Mouse (Mus musculus) olfactory bulb, adult 2 months (tissue): Measurements from ENCODE around the gene 1520401A03Rik. TPM values are rescaled to one million over a fixed set of nuclear protein-coding genes. Genes with fewer than 3 reads are reported as not detected.

Experiments
- H3K27ac ChIP-seq: fragments of 200-500 bp; 2 replicates; pipeline ENCODE4 v1.5.1; 2012; ENCODE audit warnings: low read depth, low read length; ENCODE audit not compliant: insufficient read depth
- H3K4me1 ChIP-seq: fragments of 200-500 bp; 2 replicates; pipeline ENCODE4 v1.6.1; 2012; ENCODE audit warnings: low read length; ENCODE audit not compliant: control insufficient read depth, insufficient read depth
- H3K4me3 ChIP-seq: fragments of 200-500 bp; 2 replicates; pipeline ENCODE4 v1.5.1; 2012; ENCODE audit warnings: mild to moderate bottlenecking, low read depth, low read length, moderate library complexity; ENCODE audit not compliant: insufficient read depth
- CTCF ChIP-seq: fragments of 200-500 bp; IDR thresholded peaks from 2 replicates; pipeline ENCODE4 v1.5.1; 2012; ENCODE audit warnings: low read depth, mild to moderate bottlenecking, low read length, moderate library complexity; ENCODE audit not compliant: insufficient read depth
- POLR2A ChIP-seq: fragments of 200-500 bp; IDR thresholded peaks from 2 replicates; pipeline ENCODE4 v1.6.1; 2012; ENCODE audit warnings: mild to moderate bottlenecking, low read depth, low read length, moderate library complexity; ENCODE audit not compliant: insufficient read depth
- WGBS: fragments of 180-500 bp; shearing (Covaris S2); methylation state at CpG from one replicate; pipeline ENCODE4 v1.1.7; 2018; 5-methylcytosine and 5-hydroxymethylcytosine counted together
- polyA plus RNA-seq: library from polyadenylated mRNA; stranded (reverse); fragments of >200 nt; gene quantifications from 2 replicates; pipeline ENCODE4 v1.2.4, GENCODE M21; 2012; ENCODE audit warnings: low replicate concordance; ENCODE audit not compliant: missing spikeins, insufficient read depth, insufficient read length

The 1520401A03Rik gene
- polyA plus RNA-seq, 1 experiment: not detected

DNA sequence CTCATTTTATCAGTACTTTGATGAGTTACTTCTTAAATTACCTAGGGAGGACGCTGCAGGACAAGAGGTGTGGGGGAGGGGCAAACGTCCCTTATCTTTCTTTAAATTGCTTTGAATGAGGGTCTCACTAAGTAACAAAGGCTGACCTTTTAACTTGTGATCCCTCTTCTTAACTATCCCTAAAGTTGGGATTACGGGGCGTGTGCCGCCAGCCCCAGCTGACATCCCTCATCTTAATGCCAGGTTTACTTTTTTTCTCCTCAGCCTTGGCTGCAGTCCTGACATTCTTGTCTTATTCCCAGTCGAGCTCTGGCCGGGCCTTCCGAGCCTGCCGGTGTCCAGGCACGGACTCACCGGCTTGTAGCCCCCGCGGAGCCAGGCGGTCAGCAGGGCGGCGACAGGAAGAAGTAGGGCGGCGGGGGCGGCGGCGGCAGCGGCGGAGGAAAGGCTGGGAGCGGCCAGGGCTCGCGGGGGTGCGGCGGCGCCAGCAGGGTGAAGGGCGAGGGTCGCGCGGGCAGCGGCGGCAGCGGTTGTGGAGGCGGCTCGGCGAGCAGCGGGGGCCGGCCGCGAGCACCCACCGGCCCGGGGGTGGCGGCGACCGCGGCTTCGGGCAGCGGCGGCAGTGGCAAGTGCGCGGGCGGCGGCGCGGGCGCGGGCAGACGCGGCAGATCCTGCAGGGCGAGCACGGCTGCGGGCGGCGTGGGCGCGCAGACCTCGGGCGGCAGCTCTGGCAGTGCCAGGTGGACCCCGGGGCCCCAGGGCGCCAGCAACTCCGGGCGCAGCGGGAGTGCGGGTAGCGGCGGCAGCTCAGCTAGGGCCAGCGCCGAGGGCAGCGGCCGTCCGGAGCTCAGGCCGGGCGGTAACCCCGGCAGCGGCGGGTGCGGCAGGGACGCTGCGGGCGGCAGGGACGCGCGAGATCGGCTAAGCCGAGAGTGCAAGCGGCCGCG lies 23.2 kb downstream of the 1520401A03Rik start:
- Histone ChIP-seq H3K4me1 (peaks cover 3% of the 10 kb centered on the region; the same call in 1 of the 2 replicates), H3K4me3 (peak overlapping the region; percentile 62), H3K27ac (0 out of 2 replicates have a peak overlapping the region, but pooled peaks have one; percentile 5)
- 6% methylated on average over 97 of the region's 101 CpGs for WGBS
- no peak; the same call in 1 of the 2 replicates for TF ChIP-seq POLR2A
- TF ChIP-seq CTCF: no peak

DNA sequence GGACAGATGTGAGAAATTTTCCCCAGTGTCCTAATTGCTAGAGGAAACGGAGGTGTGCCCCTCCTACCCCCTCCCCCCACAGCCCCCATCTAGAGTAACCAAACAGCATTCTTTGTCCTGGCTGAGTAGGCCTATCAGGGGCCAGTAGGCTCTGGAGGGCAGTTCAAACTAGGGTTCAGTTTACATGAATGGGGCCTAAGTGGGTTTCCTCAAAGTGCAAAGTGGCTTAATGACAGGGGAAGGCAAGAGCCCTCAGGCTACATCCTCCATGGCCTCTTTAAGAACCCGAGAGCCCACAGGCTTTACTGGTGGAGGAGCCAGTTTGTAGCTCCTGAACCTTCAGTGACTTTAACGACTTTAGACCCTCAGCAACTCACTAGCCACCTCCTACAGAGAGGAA lies 26.8 kb downstream of the 1520401A03Rik start:
- TF ChIP-seq POLR2A: no peak
- no peak for TF ChIP-seq CTCF
- peaks cover 3% of the 10 kb centered on the region; the same call in 1 of the 2 replicates for H3K4me1 ChIP-seq
- H3K27ac ChIP-seq: no peak overlapping the region
- no peak overlapping the region for H3K4me3 ChIP-seq
- WGBS: 55% methylated on average over 3 of the region's 3 CpGs

DNA sequence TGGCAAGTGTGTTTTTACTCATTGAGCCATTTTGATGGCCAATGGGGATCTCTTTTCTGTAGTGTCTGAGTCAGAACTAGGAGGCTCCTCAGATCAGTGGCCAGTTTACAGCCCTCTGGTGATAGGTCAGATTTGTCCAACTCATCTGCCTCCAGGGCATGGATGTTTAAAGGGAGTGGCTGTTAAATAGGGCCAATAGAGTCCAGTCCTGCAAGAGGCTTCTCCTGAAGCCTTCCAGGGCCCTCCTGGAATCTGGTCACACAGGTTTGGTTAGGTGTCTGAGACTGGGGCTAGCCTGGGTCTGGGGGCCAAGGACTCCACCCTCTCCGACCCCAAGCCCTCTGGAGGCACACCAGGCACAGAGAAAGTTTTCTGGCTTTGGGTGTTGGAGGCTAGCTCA lies 28.1 kb downstream of the 1520401A03Rik start:
- no peak overlapping the region for H3K4me3 ChIP-seq
- WGBS: 65% methylated on average over 1 of the region's 1 CpGs
- no peak overlapping the region for H3K27ac ChIP-seq
- TF ChIP-seq CTCF (no peak), POLR2A (no peak)
- H3K4me1 ChIP-seq: peaks cover 3% of the 10 kb centered on the region; the same call in 1 of the 2 replicates

DNA sequence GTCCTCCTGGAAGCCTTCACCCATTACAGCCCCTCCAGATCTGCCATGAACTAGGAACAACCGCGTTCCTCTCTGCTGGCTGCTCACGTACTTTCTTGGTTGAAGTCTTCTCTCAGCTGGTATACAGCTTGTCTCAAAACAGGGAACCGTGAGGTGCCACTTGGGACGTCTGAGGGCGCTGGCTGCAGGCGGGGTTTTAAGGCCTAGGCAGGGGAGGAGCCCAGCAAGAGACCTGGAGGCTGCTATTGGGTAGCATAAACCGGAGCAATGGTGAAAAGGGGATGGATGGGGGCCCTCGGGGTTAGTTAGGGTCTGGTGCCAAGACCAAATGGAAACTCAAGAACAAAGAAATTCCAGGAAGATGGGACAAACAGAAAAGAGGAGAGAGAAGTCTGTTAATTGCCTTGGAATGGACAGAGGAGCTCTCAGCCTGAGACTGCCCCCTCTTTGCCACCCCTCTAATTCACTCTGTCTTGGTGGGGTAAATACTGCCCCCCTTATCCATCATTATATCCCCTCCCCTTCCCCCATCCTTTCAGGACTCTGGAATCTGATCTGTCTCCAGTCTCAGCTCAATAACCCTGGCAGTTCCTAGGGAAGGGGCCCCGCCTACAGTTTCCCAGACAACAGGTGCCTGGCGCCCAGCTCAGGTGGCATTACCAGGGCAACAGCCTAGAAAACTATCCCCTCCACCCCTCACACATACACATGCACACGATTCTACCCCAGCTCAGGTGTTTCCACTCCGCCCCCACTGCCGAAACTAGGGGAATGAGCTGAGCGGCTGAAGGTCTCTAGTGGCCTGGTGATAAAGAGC lies 38.5 kb downstream of the 1520401A03Rik start, which contains the start of gene Cldn9:
TSS of gene Cldn9 (minus strand) at position 171 of the 817 bp plus-strand sequence.
- peaks cover 8% of the 10 kb centered on the region; the same call in 1 of the 2 replicates for H3K4me1 ChIP-seq
- no peak within 1 kb of the TSS for H3K27ac ChIP-seq
- WGBS: 48% methylated on average over 15 of the region's 15 CpGs
- TF ChIP-seq CTCF (no peak), POLR2A (no peak)
- no peak within 1 kb of the TSS for H3K4me3 ChIP-seq

DNA sequence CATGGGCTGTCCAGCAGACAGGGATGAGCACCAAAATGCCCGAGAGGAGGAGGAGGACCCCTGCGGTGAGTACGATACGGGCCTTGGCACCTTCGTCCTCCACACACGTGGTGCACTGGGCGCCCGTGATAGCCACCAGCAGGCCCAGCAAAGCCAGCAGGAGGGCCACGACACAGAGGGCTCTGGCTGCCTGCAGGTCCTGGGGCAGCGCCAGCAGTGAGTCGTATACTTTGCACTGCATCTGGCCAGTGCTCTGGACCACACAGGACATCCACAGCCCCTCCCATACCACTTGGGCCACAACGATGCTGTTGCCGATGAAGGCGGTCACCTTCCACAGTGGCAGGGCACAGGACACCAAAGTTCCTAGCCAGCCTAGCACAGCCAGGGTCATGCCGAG lies 39.4 kb downstream of the 1520401A03Rik start:
- 34% methylated on average over 15 of the region's 15 CpGs for WGBS
- no peak overlapping the region for H3K27ac ChIP-seq
- H3K4me1 ChIP-seq: peaks cover 8% of the 10 kb centered on the region; the same call in 1 of the 2 replicates
- TF ChIP-seq CTCF (no peak), POLR2A (no peak)
- H3K4me3 ChIP-seq: no peak overlapping the region

DNA sequence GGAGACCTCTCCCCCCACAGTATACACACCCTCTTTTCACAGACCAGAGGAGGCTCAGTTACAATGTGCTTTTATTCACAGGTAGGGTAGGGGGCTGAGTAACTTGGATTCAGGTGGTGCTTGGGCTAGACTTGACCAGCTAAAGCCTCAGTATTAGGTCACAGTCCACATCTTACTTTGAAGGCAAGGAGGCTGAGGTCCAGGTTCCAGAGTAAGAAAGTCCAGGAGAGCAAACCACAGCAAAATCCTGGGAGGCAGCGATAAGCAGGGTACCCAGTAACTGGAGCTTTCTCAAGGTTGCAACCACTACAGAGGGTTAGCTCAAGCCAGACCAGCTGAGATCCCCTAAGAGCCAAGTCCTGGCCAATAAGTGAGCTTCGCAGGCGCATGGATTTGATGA lies 40.1 kb downstream of the 1520401A03Rik start:
- H3K4me1 ChIP-seq: peaks cover 8% of the 10 kb centered on the region; the same call in 1 of the 2 replicates
- no peak for TF ChIP-seq POLR2A
- no peak for TF ChIP-seq CTCF

DNA sequence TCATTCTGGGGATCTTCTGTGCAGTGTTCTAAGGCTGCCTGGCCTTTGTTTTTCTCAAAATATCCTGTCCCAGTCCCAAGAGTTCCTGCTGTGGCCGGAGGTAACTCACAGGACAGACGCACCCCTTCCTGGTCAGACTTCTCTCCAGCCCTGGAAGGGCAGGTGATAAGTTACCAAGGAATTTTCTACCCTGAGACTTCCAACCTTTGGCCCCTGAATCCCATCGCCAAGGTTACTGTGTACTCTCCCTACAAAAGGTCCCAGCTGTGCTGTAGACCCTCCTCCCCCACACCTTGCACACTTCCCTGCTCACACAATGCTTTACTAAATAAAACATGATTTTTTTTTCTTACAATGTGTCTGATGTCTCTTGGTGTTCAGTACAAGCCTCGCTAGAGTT lies 40.5 kb downstream of the 1520401A03Rik start:
- Histone ChIP-seq H3K27ac (no peak overlapping the region), H3K4me1 (peaks cover 8% of the 10 kb centered on the region; the same call in 1 of the 2 replicates), H3K4me3 (no peak overlapping the region)
- TF ChIP-seq POLR2A (no peak), CTCF (no peak)
- WGBS: 69% methylated on average over 4 of the region's 4 CpGs

More for the DNA sequence above, 40.1 kb downstream of the 1520401A03Rik start:
- WGBS: 85% methylated on average over 3 of the region's 3 CpGs
- Histone ChIP-seq H3K27ac (no peak overlapping the region), H3K4me3 (no peak overlapping the region)

DNA sequence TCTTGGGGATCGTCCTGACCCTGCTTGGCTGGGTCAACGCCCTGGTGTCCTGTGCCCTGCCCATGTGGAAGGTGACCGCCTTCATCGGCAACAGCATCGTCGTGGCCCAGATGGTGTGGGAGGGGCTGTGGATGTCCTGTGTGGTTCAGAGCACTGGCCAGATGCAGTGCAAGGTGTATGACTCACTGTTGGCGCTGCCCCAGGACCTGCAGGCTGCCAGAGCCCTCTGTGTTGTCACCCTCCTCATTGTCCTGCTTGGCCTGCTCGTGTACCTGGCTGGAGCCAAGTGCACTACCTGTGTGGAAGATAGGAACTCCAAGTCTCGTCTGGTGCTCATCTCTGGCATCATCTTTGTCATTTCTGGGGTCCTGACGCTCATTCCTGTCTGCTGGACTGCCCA lies 41.5 kb downstream of the 1520401A03Rik start:
- TF ChIP-seq POLR2A (no peak), CTCF (no peak)
- Histone ChIP-seq H3K27ac (no peak overlapping the region), H3K4me3 (no peak overlapping the region), H3K4me1 (peaks cover 17% of the 10 kb centered on the region; the same call in 1 of the 2 replicates)
- whole genome bisulfite sequencing: 77% methylated on average over 10 of the region's 10 CpGs

DNA sequence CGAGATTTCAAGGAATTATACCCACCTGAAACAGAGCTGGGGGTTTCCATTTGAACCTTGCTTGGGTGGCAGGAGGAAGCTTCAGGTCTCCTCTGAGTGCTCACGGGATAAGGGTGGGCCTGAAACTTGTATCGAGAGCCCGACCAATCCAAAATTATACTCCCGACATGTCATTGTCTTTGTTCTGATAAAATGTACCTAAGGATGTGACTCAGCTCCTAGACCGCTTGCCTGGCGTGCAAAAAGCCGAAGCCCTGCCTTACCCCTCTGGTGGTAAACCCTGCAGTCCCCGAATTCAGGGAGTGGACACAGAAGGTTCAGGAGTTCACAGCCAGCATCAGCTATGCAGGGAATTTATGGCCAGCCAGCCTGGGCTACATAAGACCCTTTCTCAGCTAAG lies 42.2 kb downstream of the 1520401A03Rik start:
- peaks cover 24% of the 10 kb centered on the region for H3K4me1 ChIP-seq
- no peak overlapping the region for H3K27ac ChIP-seq
- H3K4me3 ChIP-seq: no peak overlapping the region
- TF ChIP-seq POLR2A (no peak), CTCF (no peak)
- WGBS: 85% methylated on average over 9 of the region's 9 CpGs
